Mouse (Mus musculus) frontal cortex, adult (tissue): ENCODE measurements around the gene Pak3.

Experiments used
- ATAC-seq: cut with Nextera tagmentation; 2 replicates; pipeline ENCODE4 v1.9.2; 2017; ENCODE audit warnings: mild to moderate bottlenecking, moderate library complexity, mixed read lengths; ENCODE audit not compliant: low TSS enrichment

Gene Pak3

GRCm38 (mm10) chrX:143664221-143665150 is 146.1 kb downstream of the Pak3 start:
- peak; percentile 94 for ATAC-seq

- no peak for ATAC-seq
Measured at GRCm38 (mm10) chrX:143665771-143666170, 147.4 kb downstream of the Pak3 start.

- ATAC-seq, result no peak
Measured at GRCm38 (mm10) chrX:143666991-143667390, 148.6 kb downstream of the Pak3 start.

- peak; percentile 45 for ATAC-seq
Measured at GRCm38 (mm10) chrX:143668242-143668641, 149.9 kb downstream of the Pak3 start.

- no peak for ATAC-seq
Measured at GRCm38 (mm10) chrX:143678566-143678965, 160.2 kb downstream of the Pak3 start.

- ATAC-seq, result no peak
Measured at GRCm38 (mm10) chrX:143722250-143722649, 203.9 kb downstream of the Pak3 start.

- ATAC-seq, result no peak
Measured at GRCm38 (mm10) chrX:143725411-143725810, 207.0 kb downstream of the Pak3 start.

- ATAC-seq, result peak; percentile 59
Measured at GRCm38 (mm10) chrX:143736035-143736434, 217.6 kb downstream of the Pak3 start.

GRCm38 (mm10) chrX:143739171-143739570 is 220.8 kb downstream of the Pak3 start:
- peak; percentile 80 for ATAC-seq

GRCm38 (mm10) chrX:143762556-143762955 is 244.2 kb downstream of the Pak3 start:
- ATAC-seq, result no peak

- ATAC-seq, result peak; percentile 52
Measured at GRCm38 (mm10) chrX:143815948-143816347, 297.6 kb downstream of the Pak3 start.

GRCm38 (mm10) chrX:143818961-143819360 is 300.6 kb downstream of the Pak3 start:
- ATAC-seq, result no peak

- ATAC-seq, result no peak
Measured at GRCm38 (mm10) chrX:143826521-143826920, 308.1 kb downstream of the Pak3 start.

- ATAC-seq, result no peak
Measured at GRCm38 (mm10) chrX:143827212-143827611, 308.8 kb downstream of the Pak3 start, which contains the start of gene Capn6. Gene Capn6 (minus strand): TSS chrX:143827414.

- ATAC-seq, result peak; percentile 80
Measured at GRCm38 (mm10) chrX:143846637-143847036, 328.2 kb downstream of the Pak3 start.
